Mouse (Mus musculus) thymus, adult 2 months (tissue): ENCODE data around the gene Smc3.

Experiments used
- CTCF ChIP-seq: fragments of 200-500 bp; IDR thresholded peaks from 2 replicates; pipeline ENCODE4 v1.5.1; 2012; ENCODE audit warnings: mild to moderate bottlenecking, control low read depth, low read length, moderate library complexity, borderline replicate concordance; ENCODE audit not compliant: control insufficient read depth, poor library complexity, insufficient read depth; ENCODE audit errors: extremely low read depth
- POLR2A ChIP-seq: fragments of 200-500 bp; IDR thresholded peaks from 2 replicates; pipeline ENCODE4 v1.6.1; 2012; ENCODE audit warnings: mild to moderate bottlenecking, low read length, control low read depth, moderate library complexity; ENCODE audit not compliant: control insufficient read depth, poor library complexity, insufficient read depth; ENCODE audit errors: extremely low read depth

DNA sequence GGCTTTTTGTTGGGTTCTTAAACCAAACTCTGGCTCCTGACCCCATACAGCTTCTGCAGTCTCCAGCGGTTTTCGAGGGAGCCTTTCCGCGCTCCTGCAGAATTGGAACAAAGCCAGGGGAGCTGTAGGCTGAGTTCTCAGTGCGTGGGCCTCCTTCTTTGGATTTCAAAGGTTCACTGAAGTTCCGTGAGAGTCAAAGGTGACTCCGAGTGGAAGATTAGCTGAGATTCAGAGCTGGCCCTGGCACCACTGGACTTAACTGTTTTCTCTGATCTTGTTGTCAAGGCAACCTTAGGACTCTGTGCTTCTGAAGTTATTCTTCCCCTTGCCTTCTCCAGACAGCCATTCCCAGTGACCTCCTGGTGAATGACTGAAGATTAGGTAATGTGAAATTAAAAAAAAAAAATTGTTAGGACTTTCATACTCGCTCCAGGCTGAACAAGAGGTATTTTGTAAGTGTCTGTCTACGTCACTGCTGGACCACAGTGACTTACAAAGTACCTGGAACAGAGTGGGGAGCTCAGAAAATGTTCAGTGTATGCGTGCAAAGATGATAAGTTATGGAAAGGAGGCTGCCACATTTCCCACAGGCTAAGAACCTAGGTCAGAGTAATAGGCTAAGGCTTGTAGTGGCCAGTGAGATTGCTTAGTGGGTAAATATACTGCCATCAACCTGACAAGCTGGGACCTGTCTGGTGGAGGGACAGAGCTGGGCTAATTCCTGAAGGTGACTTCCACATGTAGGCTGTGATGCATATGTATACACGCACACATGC lies 23.0 kb upstream of the Smc3 start:
- no peak for TF ChIP-seq CTCF
- TF ChIP-seq POLR2A = no peak
